Mouse (Mus musculus) naive thymus-derived CD4-positive, alpha-beta T cell, adult 2 months (primary cell): Measurements from ENCODE around the gene Shc3.

ENCODE experiments used
- DNase-seq: peaks from one replicate; pipeline ENCODE4 v3.0.0-alpha.2; 2011; ENCODE audit warnings: low read depth

The Shc3 gene

GRCm38 (mm10) chr13:51568911-51569684, at the start of gene Shc3:
Gene Shc3 (minus strand): TSS chr13:51569419.
- no peak for DNase-seq

DNA sequence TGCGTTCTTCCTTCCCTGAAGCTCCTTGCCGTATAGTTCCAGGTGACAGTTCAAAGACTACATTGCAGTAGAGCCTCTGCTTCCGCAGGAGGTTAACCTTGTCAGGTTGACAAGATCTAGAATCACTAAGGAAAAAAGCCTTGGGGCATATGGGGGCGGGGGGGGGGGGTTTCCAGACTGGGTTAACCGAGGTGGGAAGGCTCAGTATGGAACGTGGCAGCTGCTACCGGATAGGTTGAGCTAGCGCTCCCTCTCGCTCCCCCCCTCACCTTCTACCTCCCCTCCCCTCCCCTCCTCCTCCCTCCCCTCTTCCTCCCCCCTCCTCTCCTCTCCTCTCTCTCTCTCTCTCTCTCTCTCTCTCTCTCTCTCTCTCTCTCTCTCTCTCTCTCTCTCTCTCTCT, 49.4 kb upstream of the Shc3 start:
- peak; percentile 23 for DNase-seq

GRCm38 (mm10) chr13:51617861-51618260, 48.6 kb upstream of the Shc3 start:
- DNase-seq: peak; percentile 77

DNA sequence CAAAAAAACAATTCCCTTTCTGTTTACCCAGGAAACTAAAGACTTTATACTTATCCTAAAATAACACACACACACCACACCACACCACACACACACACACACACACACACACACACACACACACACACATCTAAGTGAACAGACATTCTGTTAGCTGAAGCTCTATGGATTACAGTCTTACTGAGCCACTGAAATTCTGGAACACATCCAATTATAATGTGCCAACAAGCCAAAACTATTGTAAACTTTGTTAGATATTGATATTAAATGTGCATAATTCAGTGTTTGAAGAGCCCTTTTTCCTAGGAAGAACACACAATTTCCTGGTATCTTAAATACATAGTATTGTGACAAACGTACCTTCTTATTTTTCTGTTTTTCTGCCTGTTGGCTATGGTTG, 48.1 kb upstream of the Shc3 start:
- DNase-seq: no peak

GRCm38 (mm10) chr13:51616417-51617044, 47.3 kb upstream of the Shc3 start:
- DNase-seq: peak; percentile 16

DNA sequence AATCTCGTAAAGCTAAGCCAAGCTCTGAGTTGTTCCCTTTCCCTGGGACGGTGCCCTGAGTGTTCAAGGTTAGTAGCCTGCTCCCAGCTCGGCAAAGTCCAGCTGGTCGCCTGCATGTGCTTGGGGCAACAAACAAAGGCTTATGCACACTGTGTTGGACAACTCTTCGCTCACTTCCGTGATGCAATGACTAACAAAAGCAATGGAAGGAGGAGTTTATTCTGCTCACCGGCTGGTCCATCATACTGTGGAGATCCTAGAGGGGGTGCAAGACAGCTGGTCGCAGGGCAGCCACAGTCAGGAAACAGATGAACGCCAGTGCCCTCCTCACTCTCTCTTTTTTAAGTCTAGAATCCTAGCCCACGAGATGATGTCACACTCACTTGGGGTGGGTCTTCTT, 46.6 kb upstream of the Shc3 start:
- no peak for DNase-seq

DNA sequence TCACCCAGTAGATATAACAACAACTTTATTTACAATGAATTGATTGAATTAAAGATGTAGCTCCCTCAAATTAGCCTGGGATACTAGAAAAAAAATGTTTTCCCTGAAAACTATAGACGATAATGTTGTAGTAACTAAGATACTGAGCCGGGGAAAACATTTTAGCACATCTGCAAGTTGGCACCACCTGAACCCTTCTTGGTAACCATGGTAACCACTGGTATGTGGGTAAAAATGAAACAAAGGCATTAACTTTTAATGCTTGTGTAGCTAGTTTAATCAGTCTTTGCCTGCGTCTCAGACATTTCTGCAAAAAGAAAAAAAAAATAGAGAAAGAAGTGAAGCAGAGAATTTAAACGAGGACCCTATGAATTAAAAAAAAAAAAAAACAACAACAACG, 42.3 kb upstream of the Shc3 start:
- no peak for DNase-seq

DNA sequence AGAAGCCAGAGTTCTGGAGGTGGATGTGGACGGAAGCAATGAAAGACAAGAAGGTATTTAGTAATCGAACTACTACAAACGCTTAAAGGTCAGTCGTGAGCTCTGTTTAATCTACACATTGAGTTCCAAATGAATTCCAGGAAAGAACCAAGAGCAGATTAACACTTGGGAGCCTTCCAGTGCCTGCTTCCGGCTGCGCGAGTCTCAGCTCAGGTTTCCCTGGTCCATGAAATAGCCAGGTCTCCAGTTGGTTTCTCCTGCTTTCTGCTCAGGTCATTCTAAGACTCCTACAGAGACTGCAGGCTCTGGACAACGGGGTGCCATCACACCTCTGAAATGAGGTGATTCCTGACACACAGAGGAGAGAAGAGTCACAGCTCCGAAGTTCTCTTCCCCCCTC, 41.8 kb upstream of the Shc3 start:
- DNase-seq: no peak

- DNase-seq: no peak
Observed at GRCm38 (mm10) chr13:51609231-51609630, 40.0 kb upstream of the Shc3 start.

- DNase-seq: no peak
Observed at GRCm38 (mm10) chr13:51603894-51604244, 34.6 kb upstream of the Shc3 start.

DNA sequence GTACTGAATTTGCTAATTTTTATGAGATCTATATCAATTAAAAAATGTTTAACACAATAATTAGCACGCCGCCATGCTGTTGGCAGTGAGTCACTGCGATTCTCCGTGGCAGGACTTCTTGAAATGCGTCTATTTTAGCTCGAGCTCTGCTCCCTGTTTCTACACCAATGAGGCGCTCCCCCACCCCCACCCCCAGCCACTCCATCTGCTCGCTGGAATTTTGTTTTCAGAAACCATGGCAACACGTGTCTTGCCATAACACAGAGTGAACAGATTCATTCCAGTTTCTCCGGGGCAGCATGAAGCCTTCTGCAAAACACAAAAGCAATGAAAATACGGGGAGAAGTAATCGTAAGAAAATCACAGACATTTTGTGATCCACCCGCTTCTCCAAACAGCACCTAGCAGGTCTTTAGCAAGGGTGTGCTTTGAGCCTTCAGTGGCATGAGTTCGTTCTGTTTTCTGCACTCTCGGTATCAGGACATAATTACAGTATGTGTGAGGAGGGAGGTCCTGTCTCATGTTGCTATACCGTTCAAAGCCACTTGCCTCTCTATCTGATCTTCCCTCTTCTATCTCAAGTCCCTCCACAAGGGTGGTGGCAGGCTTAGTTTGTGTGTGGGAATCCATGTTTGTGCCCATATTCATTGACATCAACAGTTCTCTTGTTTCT, 34.1 kb upstream of the Shc3 start:
- no peak for DNase-seq

DNA sequence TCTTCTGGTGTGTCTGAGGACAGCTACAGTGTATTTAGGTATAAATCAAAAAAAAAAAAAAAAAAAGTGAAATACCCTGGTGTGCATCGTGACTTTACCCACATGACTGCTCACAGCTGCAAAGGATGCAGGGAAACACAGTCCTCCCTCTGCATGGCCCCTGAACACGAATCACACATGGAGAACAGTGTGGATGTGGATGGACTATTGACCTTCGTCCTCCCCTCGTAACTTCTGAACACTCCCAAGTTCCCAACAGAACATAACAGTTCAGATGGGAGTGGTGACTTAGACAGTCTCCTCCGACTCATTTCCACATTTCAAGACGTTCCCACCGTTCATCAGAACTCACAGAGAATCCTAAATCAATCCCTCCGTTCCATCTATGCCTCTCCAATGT, 33.5 kb upstream of the Shc3 start:
- no peak for DNase-seq

DNA sequence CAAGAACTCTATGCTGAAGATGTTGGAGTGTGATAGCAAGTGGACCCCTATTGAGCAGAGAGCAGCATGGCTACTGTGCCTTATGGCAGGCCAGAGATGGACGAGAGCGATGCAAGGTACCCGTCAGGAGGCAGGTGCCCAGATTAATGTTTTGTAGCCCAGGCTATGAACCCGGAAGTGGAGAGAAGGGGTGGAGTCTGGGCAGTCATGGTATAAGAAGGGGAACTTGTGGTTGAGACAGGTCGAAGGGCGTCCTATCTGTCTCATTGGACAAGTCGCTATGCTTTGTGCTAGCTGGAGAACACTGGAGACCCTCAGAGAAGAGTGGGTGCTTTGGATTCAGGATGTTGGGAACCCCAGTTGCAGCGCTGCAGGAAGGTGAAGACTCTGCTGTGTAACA, 30.9 kb upstream of the Shc3 start:
- DNase-seq: no peak

- DNase-seq: peak; percentile 21
Observed at GRCm38 (mm10) chr13:51598063-51598462, 28.8 kb upstream of the Shc3 start.

GRCm38 (mm10) chr13:51595404-51595803, 26.2 kb upstream of the Shc3 start:
- DNase-seq: no peak

GRCm38 (mm10) chr13:51594656-51595311, 25.6 kb upstream of the Shc3 start:
- DNase-seq: no peak

GRCm38 (mm10) chr13:51588005-51588404, 18.8 kb upstream of the Shc3 start:
- DNase-seq: no peak

- no peak for DNase-seq
Observed at GRCm38 (mm10) chr13:51582204-51582603, 13.0 kb upstream of the Shc3 start.

- no peak for DNase-seq
Observed at GRCm38 (mm10) chr13:51580263-51581044, 11.2 kb upstream of the Shc3 start.

DNA sequence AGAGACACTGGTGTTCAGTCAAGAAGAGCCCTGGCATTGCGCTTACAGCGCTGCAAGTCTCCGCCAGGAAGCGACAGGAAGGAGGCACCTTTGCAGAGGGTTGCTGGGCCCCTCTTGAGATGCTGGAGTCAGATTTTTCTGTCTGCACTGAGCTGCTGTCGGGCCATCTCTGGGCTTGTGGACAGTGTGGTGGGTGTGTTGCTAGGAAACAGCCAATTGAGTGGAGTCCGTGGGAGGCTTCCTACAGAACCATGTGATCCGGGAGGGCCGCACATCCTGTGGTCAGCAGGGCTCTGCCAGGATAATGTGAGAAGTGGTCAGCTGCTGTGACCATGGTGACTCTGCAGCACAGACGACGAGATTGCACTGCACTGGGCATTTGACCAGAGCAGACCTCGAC, 4.6 kb upstream of the Shc3 start:
- DNase-seq: no peak

DNA sequence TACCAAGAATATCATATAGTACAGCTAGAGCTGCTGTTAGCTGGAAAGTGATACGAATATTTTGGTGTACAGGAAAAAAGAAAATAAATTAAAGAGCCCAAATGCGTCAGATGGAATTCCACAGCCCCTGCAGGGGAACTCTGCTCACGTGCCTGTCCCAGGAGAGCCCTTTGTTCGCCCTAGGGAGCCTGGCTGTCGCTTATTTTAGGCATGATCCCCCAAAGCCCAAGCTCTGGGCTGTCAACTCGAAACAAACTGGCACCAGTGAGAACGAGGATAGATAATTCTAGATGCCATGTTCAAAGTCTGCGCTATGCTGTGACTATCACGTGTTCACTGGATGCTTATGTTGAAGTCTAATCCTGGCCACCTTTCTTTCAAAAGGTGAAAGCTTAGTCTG, 892 bp upstream of the Shc3 start:
- DNase-seq: no peak

DNA sequence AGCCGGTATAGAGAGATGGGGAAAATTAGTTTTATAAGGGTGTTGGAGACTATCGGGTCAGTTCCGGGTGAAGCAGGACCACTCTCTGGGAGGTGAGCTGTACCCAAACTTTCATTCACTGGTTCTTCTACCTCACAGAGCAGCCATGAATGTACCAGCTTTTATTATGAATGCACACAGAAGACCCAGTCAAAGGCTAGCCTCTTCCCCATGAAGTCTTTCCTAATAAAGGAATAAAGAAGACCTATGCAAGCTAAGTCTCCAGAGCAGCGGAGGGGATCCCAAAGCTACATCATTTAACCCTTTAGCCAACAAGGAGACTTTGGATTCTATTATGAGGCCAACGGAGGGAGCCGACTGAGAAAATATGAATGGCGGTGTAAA, 458 bp upstream of the Shc3 start:
- no peak for DNase-seq
